Mouse (Mus musculus): Measurements from ENCODE around the gene S100a7a. TPM values are rescaled to one million over a fixed set of nuclear protein-coding genes. Genes with fewer than 3 reads are reported as not detected.

Gene S100a7a
- total and polyA plus RNA-seq, 3 experiments = not detected

- DNase-seq (ENCODE audit: low read depth, low spot score) = no peak
- Histone ChIP-seq H3K36me3 (ENCODE audit: control insufficient read depth in 1 of 2, insufficient read depth in 2 of 2, low read length in 2 of 2) (peaks cover 0 to 26% of the 10 kb centered on the region in 2 experiments; a peak in 2 of 4 replicates), H3K9ac (ENCODE audit: control insufficient read depth, low read depth, low read length, poor library complexity, severe bottlenecking) (no peak within 1 kb of the TSS), H3K4me1 (ENCODE audit: control insufficient read depth in 1 of 2, insufficient read depth in 2 of 2, low read length in 2 of 2) (peaks cover 8 to 37% of the 10 kb centered on the region in 2 experiments), H3K27ac (ENCODE audit: control insufficient read depth, low read depth, low read length) (no peak within 1 kb of the TSS), H3K79me2 (ENCODE audit: control insufficient read depth, insufficient read depth, low read length, poor library complexity) (no peaks in the 10 kb centered on the region), H3K27me3 (ENCODE audit: control insufficient read depth in 1 of 2, insufficient read depth in 2 of 2, low read length in 2 of 2) (no peaks in the 10 kb centered on the region), H3K9me3 (replicated peaks; ENCODE audit: insufficient read depth, low read length) (no peaks in the 10 kb centered on the region), H3K4me3 (ENCODE audit: control insufficient read depth in 1 of 2, insufficient read depth in 1 of 2, low read depth in 2 of 2, low read length in 2 of 2) (no peak within 1 kb of the TSS)
- TF ChIP-seq MXI1 (IDR thresholded peaks at IDR 0.05; ENCODE audit: low read depth, low read length) (no peak), JUND (IDR thresholded peaks at IDR 0.05; ENCODE audit: low read depth, low read length) (no peak), MYC (IDR thresholded peaks at IDR 0.05; ENCODE audit: low read depth, low read length) (no peak), CHD1 (IDR thresholded peaks at IDR 0.05; ENCODE audit: low read depth, low read length) (no peak), CTCF (IDR thresholded peaks at IDR 0.05 in 2 of 3, conservative IDR thresholded peaks at IDR 0.05 in 1 of 3; ENCODE audit: control insufficient read depth in 1 of 3, insufficient read depth in 1 of 3, low read depth in 2 of 3, low read length in 3 of 3, poor library complexity in 1 of 3, severe bottlenecking in 1 of 3) (no peak), MAZ (IDR thresholded peaks at IDR 0.05; ENCODE audit: low read depth, low read length) (no peak), ZKSCAN1 (IDR thresholded peaks at IDR 0.05; ENCODE audit: low read depth, low read length) (no peak), BHLHE40 (IDR thresholded peaks at IDR 0.05; ENCODE audit: borderline replicate concordance, low read depth, low read length) (no peak), HCFC1 (IDR thresholded peaks at IDR 0.05; ENCODE audit: low read depth, low read length) (no peak), CHD2 (IDR thresholded peaks at IDR 0.05; ENCODE audit: low read length) (no peak), RAD21 (IDR thresholded peaks at IDR 0.05; ENCODE audit: low read depth, low read length) (no peak), TBP (IDR thresholded peaks at IDR 0.05; ENCODE audit: low read depth, low read length) (no peak), MEF2A (IDR thresholded peaks at IDR 0.05; ENCODE audit: extremely low read depth, insufficient replicate concordance, low read depth, low read length, poor library complexity, severe bottlenecking) (no peak), E2F4 (IDR thresholded peaks at IDR 0.05; ENCODE audit: borderline replicate concordance, low read depth, low read length) (no peak), KAT2A (conservative IDR thresholded peaks at IDR 0.05; ENCODE audit: low read depth, low read length) (no peak), NRF1 (IDR thresholded peaks at IDR 0.05; ENCODE audit: insufficient read depth, low read depth, low read length, poor library complexity, severe bottlenecking) (no peak), POLR2AphosphoS2 (IDR thresholded peaks at IDR 0.05; ENCODE audit: low read length) (no peak), GABPA (IDR thresholded peaks at IDR 0.05; ENCODE audit: low read depth, low read length) (no peak)
Observed at GRCm38 (mm10) chr3:90608223-90608622, 45.6 kb upstream of the S100a7a start, which contains the start of gene S100a5. Gene S100a5 (plus strand): TSS chr3:90608523.

GRCm38 (mm10) chr3:90609102-90609501 lies 44.7 kb upstream of the S100a7a start:
- no peaks in the 10 kb centered on the region for H3K79me2 ChIP-seq (ENCODE audit: control insufficient read depth, insufficient read depth, low read length, poor library complexity)
- peaks cover 0 to 27% of the 10 kb centered on the region in 2 experiments; a peak in 2 of 4 replicates for H3K36me3 ChIP-seq (ENCODE audit: control insufficient read depth in 1 of 2, insufficient read depth in 2 of 2, low read length in 2 of 2)
- TF ChIP-seq SMC3 (IDR thresholded peaks at IDR 0.05; ENCODE audit: low read depth, low read length) (no peak), ETS1 (IDR thresholded peaks at IDR 0.05; ENCODE audit: low read depth, low read length) (no peak), GATA1 (IDR thresholded peaks at IDR 0.05; ENCODE audit: low read depth, low read length) (no peak), POLR2AphosphoS2 (IDR thresholded peaks at IDR 0.05; ENCODE audit: low read length) (no peak), MEF2A (IDR thresholded peaks at IDR 0.05; ENCODE audit: extremely low read depth, insufficient replicate concordance, low read depth, low read length, poor library complexity, severe bottlenecking) (no peak), MAX (IDR thresholded peaks at IDR 0.05; ENCODE audit: low read length) (no peak), CHD1 (IDR thresholded peaks at IDR 0.05; ENCODE audit: low read depth, low read length) (no peak), GABPA (IDR thresholded peaks at IDR 0.05; ENCODE audit: low read depth, low read length) (no peak), ZMIZ1 (IDR thresholded peaks at IDR 0.05; ENCODE audit: low read depth, low read length) (no peak), MYB (IDR thresholded peaks at IDR 0.05; ENCODE audit: low read depth, low read length) (no peak)
- DNase-seq (ENCODE audit: low read depth, low spot score) = no peak
- H3K9me3 ChIP-seq (replicated peaks; ENCODE audit: insufficient read depth, low read length) = no peaks in the 10 kb centered on the region
- no peaks in the 10 kb centered on the region for H3K27me3 ChIP-seq (ENCODE audit: control insufficient read depth in 1 of 2, insufficient read depth in 2 of 2, low read length in 2 of 2)
- H3K27ac ChIP-seq (ENCODE audit: control insufficient read depth, low read depth, low read length) = no peak overlapping the region
- peaks cover 8 to 37% of the 10 kb centered on the region in 2 experiments for H3K4me1 ChIP-seq (ENCODE audit: control insufficient read depth in 1 of 2, insufficient read depth in 2 of 2, low read length in 2 of 2)
- H3K4me3 ChIP-seq (ENCODE audit: control insufficient read depth in 1 of 2, insufficient read depth in 1 of 2, low read depth in 2 of 2, low read length in 2 of 2) = no peak overlapping the region
- no peak overlapping the region for H3K9ac ChIP-seq (ENCODE audit: control insufficient read depth, low read depth, low read length, poor library complexity, severe bottlenecking)

Data from MEL (cell line).